Mouse (Mus musculus) hindbrain, postnatal 0 days (tissue): Measurements from ENCODE around the gene Clec2d. TPM values are rescaled to one million over a fixed set of nuclear protein-coding genes. Genes with fewer than 3 reads are reported as not detected.

Experiments used
- ATAC-seq: fragments of 200-750 bp; cut with Nextera tagmentation; 2 replicates; pipeline ENCODE4 v1.8.0; 2017; ENCODE audit warnings: mild to moderate bottlenecking, moderate TSS enrichment, moderate library complexity
- DNase-seq: peaks from one replicate; pipeline ENCODE4 v3.0.0-alpha.2; 2015; ENCODE audit warnings: low spot score
- H3K27ac ChIP-seq: fragments of 300-500 bp; sonication (generic); 2 replicates; pipeline ENCODE4 v1.5.1; 2014; ENCODE audit warnings: mild to moderate bottlenecking
- H3K27me3 ChIP-seq: fragments of 300-500 bp; sonication (generic); 2 replicates; pipeline ENCODE4 v1.6.1; 2014; ENCODE audit warnings: low read length, mixed read lengths; ENCODE audit not compliant: insufficient read depth
- H3K36me3 ChIP-seq: fragments of 300-500 bp; sonication (generic); 2 replicates; pipeline ENCODE4 v1.6.1; 2014; ENCODE audit warnings: low read length, mixed read lengths; ENCODE audit not compliant: insufficient read depth
- H3K4me1 ChIP-seq: fragments of 300-500 bp; sonication (generic); 2 replicates; pipeline ENCODE4 v1.6.1; 2014; ENCODE audit warnings: antibody characterized with exemption, low read length, mixed read lengths; ENCODE audit not compliant: insufficient read depth
- H3K4me2 ChIP-seq: fragments of 300-500 bp; sonication (generic); 2 replicates; pipeline ENCODE4 v1.6.1; 2014; ENCODE audit warnings: low read depth, mild to moderate bottlenecking, low read length, moderate library complexity, mixed read lengths
- H3K4me3 ChIP-seq: fragments of 300-500 bp; sonication (generic); 2 replicates; pipeline ENCODE4 v1.5.1; 2014; ENCODE audit warnings: low read length
- H3K9ac ChIP-seq: fragments of 300-500 bp; sonication (generic); replicated peaks from 2 replicates; pipeline ENCODE4 v1.6.1; 2014; ENCODE audit warnings: mild to moderate bottlenecking, low read length, moderate library complexity, mixed read lengths
- H3K9me3 ChIP-seq: fragments of 300-500 bp; sonication (generic); 2 replicates; pipeline ENCODE4 v1.6.1; 2016; ENCODE audit warnings: low read length, mixed read lengths
- CTCF ChIP-seq: IDR thresholded peaks from 2 replicates; pipeline ENCODE4 v1.5.1; 2016; ENCODE audit warnings: antibody characterized with exemption, control low read depth, low read depth
- WGBS: fragments of 180-500 bp; shearing (Covaris S2); extraction: QIAGEN DNeasy Blood & Tissue Kit; methylation state at CpG from one replicate; pipeline ENCODE4 v1.1.7; 2014; 5-methylcytosine and 5-hydroxymethylcytosine counted together
- polyA plus RNA-seq: library from polyadenylated mRNA; unstranded; fragments of >200 nt; fragmentation: Nextera tagmentation; extraction: Ambion mirVana; gene quantifications from 2 replicates; pipeline ENCODE4 v1.2.1, GENCODE M21; 2015
- total RNA-seq: library from RNA; depleted of rRNA; stranded (reverse); fragments of >200 nt; gene quantifications from 2 replicates; pipeline ENCODE4 v1.2.3, GENCODE M21; 2014

Clec2d gene
- total and polyA plus RNA-seq, 2 experiments from 2014 or later = 10.5 TPM; not detected in 1

DNA sequence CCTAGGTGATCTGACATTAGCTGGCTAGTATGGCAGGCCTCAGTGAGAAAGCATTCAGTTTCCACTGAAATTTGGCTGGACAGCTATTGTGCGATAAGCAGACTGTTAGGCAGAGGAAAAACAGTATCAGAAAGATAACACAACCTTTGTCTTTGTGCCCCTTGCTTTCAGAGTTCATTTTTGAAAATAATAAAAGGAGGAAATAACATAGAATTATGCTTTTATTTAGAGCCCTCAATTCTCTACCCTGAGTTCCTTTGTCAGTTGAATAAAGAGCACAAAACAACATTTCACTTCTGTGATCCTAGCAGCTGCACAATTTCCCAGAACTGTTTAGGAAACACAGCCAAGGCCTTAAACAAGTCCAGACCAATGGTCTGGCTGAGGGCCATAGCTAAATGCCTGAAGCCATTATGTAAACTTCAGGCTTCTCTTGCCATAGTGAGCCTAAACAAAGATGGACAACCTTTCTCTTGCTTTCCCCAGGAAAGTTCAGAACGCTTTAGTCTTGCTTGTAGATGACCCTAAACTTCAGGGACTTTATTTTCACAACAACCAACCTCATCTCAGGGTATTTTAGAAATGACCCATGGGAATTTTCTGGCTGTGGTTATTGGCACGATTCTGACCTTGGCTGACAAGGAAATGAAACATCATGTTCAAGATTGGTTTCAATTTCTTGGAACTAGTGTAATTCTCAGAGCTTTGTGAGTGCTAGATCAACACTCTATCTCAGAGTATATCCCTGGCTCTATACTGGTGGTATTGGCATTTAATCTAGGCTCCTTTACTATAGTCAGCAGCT lies 49.6 kb downstream of the Clec2d start:
- Histone ChIP-seq H3K4me2 (no peak overlapping the region), H3K4me1 (no peaks in the 10 kb centered on the region), H3K27ac (peak overlapping the region; percentile 49; the same call in 1 of the 2 replicates), H3K9me3 (no peaks in the 10 kb centered on the region), H3K4me3 (no peak overlapping the region), H3K36me3 (no peaks in the 10 kb centered on the region), H3K27me3 (no peaks in the 10 kb centered on the region), H3K9ac (no peak overlapping the region)
- 53% methylated on average over 3 of the region's 3 CpGs for WGBS
- ATAC-seq (0 out of 2 replicates have a peak, but pooled peaks have one; percentile 21), DNase-seq (peak; percentile 70)
- no peak for TF ChIP-seq CTCF

- ATAC-seq (no peak), DNase-seq (no peak)
- no peak for TF ChIP-seq CTCF
- H3K27ac ChIP-seq = no peak overlapping the region
- no peaks in the 10 kb centered on the region for H3K27me3 ChIP-seq
- H3K9me3 ChIP-seq = no peaks in the 10 kb centered on the region
- 76% methylated on average over 5 of the region's 5 CpGs for WGBS
- no peaks in the 10 kb centered on the region for H3K4me1 ChIP-seq
- H3K4me2 ChIP-seq = no peak overlapping the region
- no peak overlapping the region for H3K9ac ChIP-seq
- no peaks in the 10 kb centered on the region for H3K36me3 ChIP-seq
- H3K4me3 ChIP-seq = no peak overlapping the region
These were observed 51.8 kb downstream of the Clec2d start for GRCm38 (mm10) chr6:129232005-129232841.

DNA sequence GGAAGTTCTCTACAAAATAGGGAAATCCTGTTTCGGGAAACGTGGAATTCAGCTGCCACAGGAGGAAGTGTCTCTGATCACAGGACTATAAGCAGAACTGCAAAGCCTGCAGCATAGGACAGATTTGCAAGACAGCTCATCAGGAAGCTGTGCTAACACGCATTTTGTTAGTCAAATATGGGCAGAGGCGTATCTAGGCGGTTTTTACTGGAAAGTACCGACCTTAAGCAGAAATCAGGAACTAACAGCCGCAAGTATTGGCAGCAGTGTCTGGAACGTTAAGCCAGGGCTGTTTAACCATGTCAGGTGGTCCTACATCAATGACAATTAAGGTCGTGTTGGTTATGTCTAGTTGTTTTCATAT lies 52.4 kb downstream of the Clec2d start:
- WGBS = 85% methylated on average over 9 of the region's 9 CpGs
- no peaks in the 10 kb centered on the region for H3K9me3 ChIP-seq
- H3K27me3 ChIP-seq = no peaks in the 10 kb centered on the region
- H3K4me2 ChIP-seq = no peak overlapping the region
- no peak overlapping the region for H3K4me3 ChIP-seq
- no peak overlapping the region for H3K27ac ChIP-seq
- ATAC-seq = no peak
- no peak overlapping the region for H3K9ac ChIP-seq
- no peaks in the 10 kb centered on the region for H3K36me3 ChIP-seq
- peak; percentile 4 for DNase-seq
- H3K4me1 ChIP-seq = no peaks in the 10 kb centered on the region
- no peak for TF ChIP-seq CTCF

DNA sequence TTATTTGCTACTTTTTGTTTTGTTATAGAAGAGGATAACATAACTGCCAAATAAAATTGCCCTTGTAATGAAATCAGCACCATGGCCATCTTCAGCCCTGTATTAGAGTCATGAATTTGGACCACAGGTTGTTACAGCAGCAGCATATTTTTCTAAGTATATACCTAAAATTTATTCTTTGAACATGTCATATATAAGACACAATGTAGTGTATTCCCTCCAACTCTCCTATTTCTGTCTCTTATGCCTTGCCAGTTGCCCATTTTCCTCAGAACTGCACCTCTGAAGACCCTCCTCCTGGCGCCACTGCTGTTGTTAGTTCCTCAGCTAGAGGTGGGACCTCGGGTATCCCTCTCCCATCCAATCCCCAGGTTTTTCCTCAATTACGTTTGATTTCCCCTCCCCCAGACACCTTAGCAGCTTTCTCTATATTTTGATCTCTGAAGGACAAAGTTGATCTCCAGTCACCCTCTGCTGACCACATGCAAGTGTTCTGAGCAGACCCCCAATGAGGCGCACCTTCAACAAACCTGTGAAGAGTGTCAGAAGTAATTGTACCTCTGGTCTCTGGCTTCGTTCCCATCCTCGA lies 53.0 kb downstream of the Clec2d start:
- Histone ChIP-seq H3K4me1 (no peaks in the 10 kb centered on the region), H3K4me2 (no peak overlapping the region), H3K9me3 (no peaks in the 10 kb centered on the region), H3K4me3 (no peak overlapping the region), H3K9ac (no peak overlapping the region), H3K36me3 (no peaks in the 10 kb centered on the region), H3K27ac (no peak overlapping the region), H3K27me3 (no peaks in the 10 kb centered on the region)
- TF ChIP-seq CTCF = no peak
- ATAC-seq (no peak), DNase-seq (no peak)
- WGBS = 89% methylated on average over 6 of the region's 6 CpGs

- Histone ChIP-seq H3K9me3 (no peaks in the 10 kb centered on the region), H3K27me3 (no peaks in the 10 kb centered on the region), H3K4me2 (no peak overlapping the region), H3K4me3 (no peak overlapping the region), H3K4me1 (no peaks in the 10 kb centered on the region), H3K27ac (no peak overlapping the region), H3K9ac (no peak overlapping the region), H3K36me3 (no peaks in the 10 kb centered on the region)
- WGBS = 70% methylated on average over 17 of the region's 18 CpGs
- TF ChIP-seq CTCF = no peak
- ATAC-seq = no peak
- no peak for DNase-seq
These were observed 53.5 kb downstream of the Clec2d start for GRCm38 (mm10) chr6:129233955-129234369.

DNA sequence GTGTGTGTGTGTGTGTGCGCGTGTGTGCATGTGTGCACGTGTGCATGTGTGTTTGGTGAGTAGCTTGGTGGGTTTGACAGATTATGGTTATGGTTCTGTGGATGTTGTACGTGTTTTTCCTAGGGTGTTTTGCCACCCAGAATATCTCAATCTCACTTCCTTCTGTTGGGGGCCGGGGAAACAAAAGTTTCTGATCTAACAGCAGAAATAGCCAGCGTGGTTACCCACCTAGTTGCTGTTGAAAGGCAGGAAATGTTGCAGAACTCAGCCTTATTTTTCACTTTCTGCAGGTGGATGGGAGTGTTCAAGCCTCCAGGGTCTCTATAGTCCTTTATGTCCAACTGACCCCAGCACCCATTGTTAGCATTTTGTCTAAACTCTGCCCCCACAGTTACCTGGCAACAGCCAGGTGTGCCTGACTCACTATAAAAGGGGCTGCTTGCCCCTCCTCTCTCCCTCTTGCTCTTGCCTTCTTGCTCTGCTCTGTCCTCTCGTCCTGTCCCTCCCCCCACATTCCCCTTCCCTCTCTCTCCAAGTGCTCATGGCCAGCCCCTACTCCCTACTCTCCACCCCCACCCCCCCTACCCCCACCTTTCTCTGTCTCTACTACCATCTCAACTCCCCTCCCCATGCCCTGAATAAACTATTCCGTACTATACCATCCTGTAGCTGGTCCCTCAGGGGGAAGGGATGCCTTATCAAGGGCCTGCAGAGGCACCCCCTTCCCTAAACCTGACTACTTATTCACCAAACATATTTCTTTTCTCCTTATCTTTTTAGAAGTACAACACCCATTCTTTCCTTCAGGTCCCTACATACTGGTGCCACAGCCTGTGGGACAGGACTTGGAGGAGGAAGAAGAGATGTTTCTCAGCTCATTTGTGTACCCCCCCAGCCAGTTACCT lies 54.3 kb downstream of the Clec2d start:
- no peak for TF ChIP-seq CTCF
- no peak for DNase-seq
- ATAC-seq = no peak
- no peak overlapping the region for H3K4me2 ChIP-seq
- no peak overlapping the region for H3K27ac ChIP-seq
- no peak overlapping the region for H3K4me3 ChIP-seq
- H3K36me3 ChIP-seq = no peaks in the 10 kb centered on the region
- WGBS = 80% methylated on average over 8 of the region's 8 CpGs
- H3K9me3 ChIP-seq = no peaks in the 10 kb centered on the region
- no peaks in the 10 kb centered on the region for H3K27me3 ChIP-seq
- H3K4me1 ChIP-seq = no peaks in the 10 kb centered on the region
- H3K9ac ChIP-seq = no peak overlapping the region
